Mouse (Mus musculus) embryo, embryonic 10.5 days (tissue): ENCODE results near the gene Lrp5.

Experiments
- DNase-seq: peaks from one replicate; pipeline ENCODE4 v3.0.0-alpha.2; 2015; ENCODE audit warnings: low spot score

Lrp5 gene

DNA sequence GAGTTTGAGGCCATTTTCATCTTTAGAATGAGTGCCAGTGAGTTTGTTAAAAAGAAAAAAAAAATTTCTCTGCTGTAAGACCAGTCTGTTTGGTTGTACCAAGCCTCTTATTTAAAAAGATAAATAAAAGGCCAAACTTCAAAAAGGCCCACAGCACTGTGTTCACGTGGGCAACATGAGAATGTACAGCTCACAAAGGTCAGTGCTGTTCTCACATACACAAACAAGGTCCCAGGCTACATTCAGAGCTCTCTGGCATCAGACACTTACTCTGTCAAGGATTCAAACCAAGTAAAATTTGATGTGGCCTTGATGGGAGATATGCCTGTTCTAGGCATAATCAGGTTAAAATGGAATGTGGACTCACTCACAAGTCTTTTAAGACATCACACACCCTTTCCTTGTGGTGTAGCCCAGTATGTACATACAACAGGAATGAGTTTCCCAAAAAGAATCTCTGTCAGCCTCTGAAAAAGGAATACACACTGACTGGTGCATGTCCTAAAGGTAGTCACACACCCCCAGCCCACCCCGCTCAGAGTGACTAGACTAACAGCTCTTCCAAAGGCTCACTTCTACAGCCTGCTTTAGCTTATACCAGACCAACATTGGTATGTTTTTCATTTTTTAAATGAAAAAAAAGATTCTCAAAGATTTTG, 130.1 kb downstream of the Lrp5 start:
- no peak for DNase-seq

DNA sequence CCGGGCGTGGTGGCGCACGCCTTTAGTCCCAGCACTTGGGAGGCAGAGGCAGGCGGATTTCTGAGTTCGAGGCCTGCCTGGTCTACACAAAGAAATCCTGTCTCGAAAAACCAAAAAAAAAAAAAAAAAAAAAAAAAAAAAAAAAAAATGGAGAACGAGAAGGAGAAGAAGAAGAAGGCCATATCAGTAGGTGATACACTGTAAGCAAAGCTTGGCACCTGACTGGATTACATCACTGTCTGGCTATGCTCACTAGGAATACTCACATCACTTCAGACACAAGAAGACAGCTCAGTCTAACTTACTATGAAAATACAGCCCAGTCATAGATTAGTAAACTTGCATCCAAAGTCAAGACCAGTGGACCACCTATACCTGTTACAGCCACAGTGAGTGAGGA, 131.6 kb downstream of the Lrp5 start:
- DNase-seq, result no peak

DNA sequence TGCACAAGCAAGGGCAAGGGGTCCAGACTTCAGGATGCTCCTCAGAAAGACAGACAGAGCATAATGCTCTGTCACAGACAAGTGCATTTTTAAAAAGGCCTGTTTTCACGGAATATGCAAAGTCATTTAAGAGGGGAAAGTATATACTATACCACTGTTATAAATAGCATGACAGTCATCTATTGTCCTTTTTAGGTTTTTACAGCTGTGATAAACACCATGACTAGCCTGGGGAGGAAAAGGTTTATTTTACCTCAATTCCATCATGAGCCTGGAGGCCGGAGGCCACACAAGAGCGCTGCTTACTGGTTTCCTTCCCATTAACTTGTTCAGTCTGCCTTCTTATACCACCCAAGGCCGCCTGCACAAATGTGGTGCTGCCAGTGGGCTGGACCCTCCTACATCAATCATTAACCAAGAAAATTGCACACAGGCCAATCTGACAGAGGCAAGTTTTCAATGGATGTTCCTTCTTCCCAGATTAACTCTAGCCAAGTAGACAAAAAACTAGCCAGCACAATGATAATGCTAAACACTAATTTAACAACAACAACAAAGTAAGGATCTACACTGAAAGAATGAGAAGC, 134.7 kb downstream of the Lrp5 start:
- no peak for DNase-seq

DNA sequence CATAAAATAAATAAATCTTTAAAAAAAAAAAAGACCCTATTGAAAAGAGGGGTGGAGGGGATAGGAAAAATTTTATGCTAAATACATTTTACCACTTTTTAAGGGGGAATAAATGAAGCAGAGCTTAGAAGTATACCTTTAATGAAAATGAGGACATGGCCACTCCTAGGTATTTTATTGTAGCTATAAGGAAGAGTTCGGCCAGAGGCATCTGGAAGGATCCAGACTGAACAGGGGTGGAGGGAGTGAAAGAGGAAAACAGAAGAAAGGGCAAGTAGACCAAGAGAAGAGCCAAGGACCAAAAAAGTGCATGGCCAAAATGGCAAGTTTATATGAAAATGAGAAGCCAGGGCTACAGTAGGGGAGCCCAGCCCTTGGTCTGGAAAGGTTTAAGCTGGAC, 136.3 kb downstream of the Lrp5 start:
- DNase-seq, result no peak

DNA sequence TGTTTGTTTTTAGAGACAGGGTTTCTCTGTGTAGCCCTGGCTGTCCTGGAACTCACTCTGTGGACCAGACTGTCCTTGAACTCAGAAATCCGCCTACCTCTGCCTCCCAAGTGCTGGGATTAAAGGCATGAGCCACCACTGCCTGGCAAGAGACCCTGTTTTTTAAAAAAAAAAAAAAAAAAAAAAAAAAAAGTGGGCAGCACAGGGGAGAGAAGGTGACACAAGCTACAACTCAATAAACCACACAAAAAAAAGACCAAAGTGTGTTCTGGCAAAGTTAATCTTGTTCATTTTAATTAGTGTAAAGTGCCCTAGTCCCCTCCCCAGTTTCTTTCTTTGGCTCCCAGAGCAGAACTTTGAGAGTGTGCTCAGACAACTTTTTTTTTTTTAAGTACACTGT, 137.1 kb downstream of the Lrp5 start:
- DNase-seq, result no peak

DNA sequence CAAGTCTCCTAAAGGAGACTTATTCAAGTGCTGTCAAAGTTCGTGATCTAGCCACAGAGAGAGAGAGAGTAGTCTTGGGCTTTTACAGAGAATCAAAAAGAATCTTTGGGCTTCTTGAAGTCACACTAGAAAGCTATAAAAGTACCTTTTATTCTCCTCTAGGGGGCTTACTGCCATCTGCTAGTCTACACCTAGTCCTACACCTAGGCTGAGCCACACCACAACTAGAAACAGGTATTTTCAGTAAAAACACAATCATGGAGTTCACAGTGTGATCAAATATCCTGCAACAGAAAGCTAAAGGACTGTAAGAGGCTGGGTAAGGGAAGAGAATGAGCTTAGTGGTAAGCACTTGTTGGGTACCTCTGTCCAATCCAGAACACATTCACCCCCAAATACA, 138.1 kb downstream of the Lrp5 start:
- no peak for DNase-seq

DNA sequence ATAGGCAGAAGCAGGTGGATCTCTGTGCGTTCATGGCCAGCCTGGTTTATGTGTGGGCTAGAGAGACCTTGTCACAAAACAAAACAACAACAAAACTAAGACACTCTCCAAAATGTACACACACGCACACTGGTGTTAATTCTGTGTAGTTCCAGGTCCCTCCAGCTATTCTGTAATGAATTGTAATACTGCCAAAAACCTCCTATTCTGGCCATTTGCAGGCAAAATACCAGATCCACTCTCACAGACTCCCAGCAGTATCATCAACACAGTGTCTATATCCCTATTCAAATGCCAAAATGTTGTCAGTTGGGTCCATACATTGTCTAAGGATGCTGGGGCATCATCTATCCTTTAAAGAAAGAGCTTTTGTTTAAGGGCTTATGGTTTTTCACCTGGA, 141.4 kb downstream of the Lrp5 start:
- DNase-seq, result no peak

DNA sequence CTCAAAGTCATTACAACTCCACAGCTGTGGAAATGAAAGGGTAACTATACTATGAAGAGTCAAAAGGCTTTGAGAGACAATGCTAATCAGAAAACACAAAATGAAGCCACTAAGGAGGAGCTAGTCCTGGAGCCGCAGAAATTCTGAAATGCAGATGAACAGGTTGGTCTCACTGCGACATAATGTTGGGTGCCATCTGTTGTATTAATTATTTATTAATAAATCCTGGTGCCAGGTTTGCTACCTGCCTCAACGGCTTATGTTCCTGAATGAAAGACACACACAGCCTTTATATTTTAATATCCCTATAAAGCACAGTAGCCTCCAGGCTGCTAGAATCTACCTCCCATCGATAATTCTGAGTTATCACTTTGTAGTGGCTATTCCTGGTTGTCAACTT, 143.8 kb downstream of the Lrp5 start:
- DNase-seq, result no peak

DNA sequence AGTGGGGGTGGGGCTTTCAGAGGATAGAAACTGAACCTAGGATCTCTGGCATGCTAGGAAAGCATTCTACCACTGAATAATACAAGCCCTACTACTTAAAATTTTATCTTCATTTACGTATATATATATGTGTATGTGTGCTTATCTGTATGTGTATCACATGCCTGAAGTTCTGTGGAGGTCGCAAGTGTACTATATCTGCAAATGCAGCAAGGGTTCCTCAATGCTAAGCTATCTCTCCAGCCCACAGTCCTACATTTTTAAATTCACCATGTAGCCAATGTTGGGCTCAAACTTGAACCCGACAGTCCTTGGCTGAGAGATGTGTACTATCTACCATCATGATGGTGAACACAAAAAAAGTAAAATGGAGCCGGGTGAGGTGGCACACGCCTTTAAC, 145.4 kb downstream of the Lrp5 start:
- no peak for DNase-seq

DNA sequence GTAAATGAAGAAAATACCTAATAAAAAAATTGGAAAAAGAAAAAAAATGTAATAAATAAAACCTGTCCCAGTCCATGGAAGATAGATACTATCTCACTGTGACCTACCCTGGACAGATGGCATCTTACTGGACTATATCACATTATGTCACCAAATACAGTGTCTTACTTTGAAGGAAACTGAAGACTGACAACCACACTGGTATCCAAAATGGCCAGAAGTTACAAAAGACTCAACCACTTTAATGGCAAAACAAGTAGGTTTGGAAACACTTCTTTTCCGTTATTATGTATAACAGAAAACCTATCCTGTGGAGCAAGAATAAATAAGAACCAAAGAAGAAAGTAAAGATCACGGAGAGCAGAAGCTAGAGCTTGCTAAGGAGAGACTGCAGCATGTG, 146.1 kb downstream of the Lrp5 start:
- no peak for DNase-seq

DNA sequence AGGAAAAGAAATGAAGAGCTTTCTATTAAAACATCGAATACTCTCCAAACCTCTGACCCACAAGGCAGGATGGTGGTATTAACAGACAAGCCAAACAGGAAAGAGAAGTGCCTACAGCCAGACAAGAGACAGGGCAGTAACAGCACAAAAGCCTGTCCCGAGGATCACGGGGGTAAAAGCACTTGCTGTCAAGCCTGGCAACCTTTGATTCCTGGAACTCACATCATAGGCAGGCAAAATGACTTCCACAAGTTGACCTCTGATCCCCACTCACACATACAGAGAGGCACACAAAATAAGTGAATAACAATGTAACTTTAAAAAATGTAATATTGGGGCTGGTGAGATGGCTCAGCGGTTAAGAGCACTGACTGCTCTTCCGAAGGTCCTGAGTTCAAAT, 146.9 kb downstream of the Lrp5 start:
- DNase-seq, result no peak

DNA sequence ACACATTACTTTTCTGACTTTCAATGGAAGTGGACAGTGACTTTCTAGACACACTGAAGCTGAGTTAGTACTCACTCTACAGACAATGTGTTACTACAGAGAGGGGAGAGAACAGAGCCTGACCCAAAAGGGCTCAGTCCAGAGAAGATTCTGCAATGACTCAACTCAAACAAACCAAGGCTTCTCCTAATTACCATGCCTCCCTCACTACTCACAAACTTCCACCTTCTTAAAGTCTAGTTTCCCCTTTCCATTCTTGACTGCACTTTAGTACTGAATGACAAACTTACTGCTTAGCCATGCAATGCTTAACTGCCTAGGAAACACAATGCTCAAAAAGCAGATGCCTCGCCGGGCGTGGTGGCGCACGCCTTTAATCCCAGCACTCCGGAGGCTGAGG, 148.7 kb downstream of the Lrp5 start:
- DNase-seq, result no peak

DNA sequence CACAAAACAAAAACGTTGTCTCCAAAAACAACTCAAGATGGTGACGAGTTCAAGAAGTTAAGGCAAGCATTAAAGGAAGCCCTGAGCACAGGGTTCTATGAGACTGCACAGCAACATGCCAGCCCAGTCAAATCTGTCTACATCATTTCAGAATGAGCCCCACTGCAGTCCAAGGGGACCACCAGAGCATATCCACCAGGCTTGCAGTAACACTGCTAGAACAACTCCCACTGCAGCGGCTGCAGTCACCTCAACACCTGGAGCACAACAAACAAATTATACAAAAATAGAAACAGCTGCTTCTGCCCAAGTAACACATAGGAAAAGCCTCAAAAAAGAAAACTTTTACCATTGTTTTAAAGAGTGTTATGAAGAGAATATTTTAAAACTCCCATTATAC, 151.4 kb downstream of the Lrp5 start:
- DNase-seq, result no peak
